Mouse (Mus musculus) spleen, adult 2 months (tissue): ENCODE data around the gene Epas1.

ENCODE experiments used
- CTCF ChIP-seq: fragments of 200-500 bp; IDR thresholded peaks from 2 replicates; pipeline ENCODE4 v1.5.1; 2011; ENCODE audit warnings: mild to moderate bottlenecking, inconsistent platforms; ENCODE audit not compliant: insufficient read depth, insufficient read length, insufficient replicate concordance; ENCODE audit errors: extremely low read depth
- POLR2A ChIP-seq: fragments of 200-500 bp; IDR thresholded peaks from 2 replicates; pipeline ENCODE4 v1.6.1; 2011; ENCODE audit warnings: low read depth, low read length, inconsistent platforms

DNA sequence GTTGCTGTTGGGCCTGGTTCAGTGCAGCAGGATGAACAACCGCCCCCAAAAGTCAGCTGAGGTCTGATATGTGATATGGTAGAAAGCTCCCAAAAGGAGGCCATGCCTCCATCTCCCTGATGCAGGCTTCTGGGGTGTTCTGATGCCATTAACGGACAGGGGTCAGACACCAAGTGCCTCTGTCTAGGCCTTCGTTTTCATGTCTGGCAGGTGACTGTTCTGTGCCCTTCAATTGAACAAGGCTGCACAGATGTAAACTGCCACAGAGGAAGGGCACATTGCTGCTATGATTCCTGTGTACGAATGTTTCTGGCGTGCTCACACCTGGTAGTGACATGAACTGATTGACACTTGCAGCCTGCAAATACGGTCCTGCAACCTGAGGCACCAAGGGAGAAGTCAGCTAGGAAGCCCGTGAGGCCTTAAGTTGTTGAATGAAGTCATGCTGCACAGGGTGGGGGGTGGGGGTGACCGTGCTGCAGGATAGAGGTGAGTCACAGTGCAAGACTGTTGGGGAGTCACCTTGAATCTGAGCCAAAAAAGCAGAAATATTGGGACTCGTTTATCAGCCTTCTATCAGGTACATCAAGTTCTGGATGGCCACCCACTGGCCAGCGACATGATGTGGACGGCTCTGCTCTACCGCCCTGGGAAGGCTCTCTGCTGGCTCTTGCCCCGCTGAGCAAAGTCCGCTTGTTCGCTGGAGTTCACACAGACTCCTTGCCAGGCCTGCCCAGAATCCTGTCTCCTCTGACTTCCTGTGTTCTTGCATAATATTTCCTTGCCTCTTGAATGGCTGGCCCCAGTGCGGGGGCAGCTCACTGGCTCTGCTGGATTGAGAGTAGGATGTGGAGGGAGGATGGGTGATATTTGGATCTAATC, 16.1 kb downstream of the Epas1 start:
- TF ChIP-seq CTCF, result no peak
- TF ChIP-seq POLR2A, result no peak
